Mouse (Mus musculus) urinary bladder, adult 2 months (tissue): ENCODE data around the gene Ddr1. TPM values are rescaled to one million over a fixed set of nuclear protein-coding genes. Genes with fewer than 3 reads are reported as not detected.

Experiments
- DNase-seq: peaks from one replicate; pipeline ENCODE4 v3.0.0; 2022; ENCODE audit warnings: low spot score
- polyA plus RNA-seq: library from polyadenylated mRNA; depleted of rRNA; stranded (reverse); fragments of >200 nt; gene quantifications from 2 replicates; pipeline ENCODE4 v1.2.3, GENCODE M21; 2012

Ddr1 gene
- polyA plus RNA-seq, 1 experiment: 20.2 TPM

DNA sequence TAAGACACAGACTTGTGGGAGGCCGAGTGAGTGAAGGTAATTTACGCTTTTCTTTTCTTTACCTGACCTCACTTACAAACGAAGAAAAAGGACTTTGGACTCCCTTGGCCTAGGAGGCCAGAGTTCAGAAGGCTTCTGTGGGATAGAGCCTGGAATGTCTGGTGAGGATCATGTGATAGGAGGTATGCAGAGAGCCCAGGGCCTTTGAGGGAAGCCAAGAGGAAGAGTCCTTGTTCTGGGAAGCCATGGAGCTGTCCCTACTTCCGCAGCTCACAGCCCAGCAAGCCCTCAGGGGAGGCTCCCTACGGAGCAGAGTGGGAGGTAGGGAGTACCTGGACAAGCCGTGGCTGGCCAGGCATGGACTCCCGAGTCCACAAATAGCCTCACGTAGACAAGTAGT, 17.3 kb upstream of the Ddr1 start:
- DNase-seq: no peak

DNA sequence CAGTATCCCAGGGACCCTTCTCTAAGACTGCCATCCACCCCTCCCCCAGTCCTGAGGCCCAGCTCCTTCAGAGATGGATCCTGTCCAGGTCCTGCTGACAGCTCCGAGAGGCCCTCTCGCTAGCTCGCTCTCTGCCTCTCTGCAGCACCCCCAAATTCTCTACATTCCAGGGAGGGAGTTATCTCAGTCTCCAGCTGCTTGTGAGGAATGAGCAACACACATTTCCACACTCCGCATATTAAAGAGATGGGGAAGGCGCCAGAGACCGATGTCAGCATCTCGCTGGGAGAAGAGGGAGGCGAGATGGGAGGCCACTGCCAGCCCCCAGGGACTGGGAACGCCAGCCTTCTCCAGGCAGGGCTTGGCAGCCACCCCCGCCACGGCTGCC, 15.9 kb upstream of the Ddr1 start:
- DNase-seq: no peak

DNA sequence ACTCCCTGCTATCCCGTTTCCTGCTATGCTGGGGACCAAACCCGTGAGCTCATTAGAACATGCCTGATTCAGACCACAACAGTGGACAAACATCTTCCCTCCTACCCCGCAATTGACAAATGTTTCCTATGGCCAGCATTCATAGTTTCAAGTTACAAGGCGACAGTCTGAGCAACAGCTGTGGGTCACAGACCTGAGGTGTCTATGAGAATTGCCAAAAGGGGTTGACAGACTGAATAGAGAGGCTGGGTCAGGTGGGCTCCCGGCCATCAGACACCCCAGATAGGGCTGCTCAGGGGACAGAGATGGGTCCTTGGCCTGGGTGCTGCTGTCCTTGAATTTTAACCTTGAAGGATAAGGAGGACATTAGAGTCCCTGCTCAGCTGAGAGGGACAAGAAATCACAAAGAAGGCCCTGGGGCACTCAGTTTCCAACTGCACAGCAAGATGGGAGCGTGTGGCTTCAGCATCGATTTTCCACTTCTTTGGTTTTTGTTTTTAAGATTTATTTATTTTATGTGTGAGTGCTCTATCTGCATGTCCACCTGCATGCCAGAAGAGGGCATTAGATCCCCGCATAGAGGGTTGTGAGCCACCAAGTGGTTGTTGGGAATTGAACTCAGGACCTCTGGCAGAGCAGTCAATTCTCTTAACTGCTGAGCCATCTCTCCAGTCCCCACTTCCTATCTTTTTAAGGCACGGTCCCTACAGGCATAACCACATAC, 15.4 kb upstream of the Ddr1 start:
- no peak for DNase-seq

- DNase-seq: no peak
These were observed 12.7 kb upstream of the Ddr1 start for GRCm38 (mm10) chr17:35717080-35717479.

- no peak for DNase-seq
These were observed 11.7 kb upstream of the Ddr1 start for GRCm38 (mm10) chr17:35716114-35716513.

- DNase-seq: no peak
These were observed 6.4 kb upstream of the Ddr1 start for GRCm38 (mm10) chr17:35710705-35711347.

GRCm38 (mm10) chr17:35708611-35709010, 4.2 kb upstream of the Ddr1 start:
- DNase-seq: no peak

DNA sequence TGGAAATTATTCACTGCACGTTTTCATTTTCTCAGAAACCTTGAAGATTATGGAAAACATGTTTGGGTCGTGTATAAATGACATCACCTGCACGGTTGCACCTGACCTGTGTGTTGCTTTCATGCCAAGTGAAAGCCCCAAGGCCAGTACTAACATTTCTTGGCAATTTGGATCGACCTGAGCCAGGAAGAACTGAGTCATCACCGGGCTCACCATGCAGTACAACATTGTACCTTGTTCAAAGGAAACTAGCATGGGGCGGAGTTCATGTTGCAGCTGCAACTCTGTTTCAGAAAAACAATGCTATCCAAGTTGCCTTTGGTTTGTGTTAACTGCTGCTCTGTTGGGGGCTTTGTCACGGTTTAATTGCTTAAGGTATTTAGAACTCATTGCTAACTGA, 3.5 kb upstream of the Ddr1 start:
- DNase-seq: no peak

GRCm38 (mm10) chr17:35705836-35706235, 1.4 kb upstream of the Ddr1 start:
- no peak for DNase-seq

GRCm38 (mm10) chr17:35703751-35704271, 610 bp downstream of the Ddr1 start:
- DNase-seq: no peak

GRCm38 (mm10) chr17:35703065-35703464, 1.4 kb downstream of the Ddr1 start:
- no peak for DNase-seq

DNA sequence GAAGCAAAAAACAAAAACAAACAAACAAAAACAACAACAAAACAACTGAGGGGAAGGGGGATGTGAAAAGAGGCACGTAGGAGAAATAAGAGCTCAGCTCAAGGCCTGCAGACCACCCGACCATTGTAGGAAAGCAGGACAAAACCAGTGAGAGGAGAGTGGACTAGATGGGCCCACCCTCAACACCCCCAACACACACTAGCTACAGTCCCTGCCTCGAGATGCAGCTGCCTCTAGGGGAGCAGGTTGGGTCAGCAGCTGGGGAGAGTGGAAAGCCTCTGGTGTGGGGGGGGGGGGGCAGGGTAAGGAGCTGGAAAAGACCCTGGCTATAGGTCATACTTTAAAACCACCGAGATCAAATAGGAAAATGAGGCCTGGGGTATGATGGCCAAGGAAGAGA, 1.8 kb downstream of the Ddr1 start:
- DNase-seq: no peak

- DNase-seq: no peak
These were observed 2.4 kb downstream of the Ddr1 start for GRCm38 (mm10) chr17:35701978-35702461.

DNA sequence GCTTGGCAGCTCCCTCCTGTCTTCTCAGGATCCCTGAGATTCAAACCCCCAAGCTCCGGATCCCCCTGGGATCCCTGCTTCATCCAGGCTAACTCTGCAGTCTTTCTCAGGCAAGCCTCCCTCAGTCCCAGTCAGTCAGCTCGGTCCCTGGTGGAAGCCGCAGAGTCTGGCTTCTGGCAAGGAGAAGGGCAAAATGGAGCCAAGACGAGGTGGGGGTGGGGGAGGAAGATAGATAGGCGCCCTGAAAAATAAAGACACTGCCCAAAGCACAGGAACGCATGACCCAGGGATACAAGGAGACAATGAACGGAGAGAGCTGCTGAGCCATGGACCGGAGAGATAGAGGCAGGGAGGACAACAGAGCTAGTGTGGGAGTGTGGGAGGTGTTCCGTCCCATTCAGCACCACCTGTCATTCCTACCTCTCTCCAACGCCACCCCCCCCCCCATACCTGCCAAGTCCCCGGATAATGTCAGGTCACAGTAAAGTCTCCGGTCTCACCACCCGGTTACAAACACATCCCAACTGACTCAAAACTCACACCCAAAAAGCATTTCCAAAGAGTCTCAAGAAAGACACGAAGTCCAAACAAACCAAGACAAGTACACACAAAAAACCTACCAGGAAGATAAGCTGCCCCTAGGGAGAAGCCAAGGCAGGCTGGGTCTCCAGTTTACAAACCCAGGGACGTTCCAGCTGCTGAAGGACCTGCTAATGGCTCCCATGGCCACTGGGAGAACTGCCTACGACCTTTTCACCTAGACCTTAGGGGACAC, 3.0 kb downstream of the Ddr1 start:
- DNase-seq: no peak

DNA sequence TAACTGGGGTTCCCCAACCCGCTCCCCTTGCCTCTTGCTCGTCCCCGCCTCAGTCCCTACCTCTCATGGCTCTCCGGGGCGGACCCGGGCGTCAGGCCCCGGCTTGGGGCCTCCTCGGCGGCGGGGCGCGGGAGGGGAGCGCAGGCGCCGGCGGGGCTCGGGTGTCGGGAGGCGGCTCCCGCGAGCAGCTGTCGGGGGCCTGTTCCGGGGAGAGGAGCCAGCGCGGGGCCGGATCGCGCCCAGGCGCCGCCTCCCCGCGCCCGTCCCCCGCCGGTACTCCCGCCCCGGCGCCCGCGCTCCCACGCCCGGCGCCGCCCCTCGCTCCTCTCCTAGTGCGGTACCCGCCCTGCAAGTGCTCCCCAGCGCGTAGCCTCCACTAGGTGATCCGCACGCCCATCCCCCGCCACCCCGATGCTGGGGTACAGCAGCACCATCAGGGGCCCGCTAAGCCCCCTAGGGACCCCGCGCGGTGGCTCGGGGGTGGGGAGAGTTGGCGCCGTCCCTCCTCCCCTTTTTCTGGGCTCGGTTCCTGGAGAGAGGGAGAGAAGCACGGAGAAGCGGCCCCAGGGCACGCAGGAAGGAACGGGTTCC, 4.0 kb downstream of the Ddr1 start:
- peak; percentile 90 for DNase-seq

GRCm38 (mm10) chr17:35699919-35700318, 4.5 kb downstream of the Ddr1 start:
- DNase-seq: peak; percentile 77

- DNase-seq: no peak
These were observed 5.9 kb downstream of the Ddr1 start for GRCm38 (mm10) chr17:35698501-35698883.

GRCm38 (mm10) chr17:35697759-35698500, 6.5 kb downstream of the Ddr1 start:
- DNase-seq: no peak

DNA sequence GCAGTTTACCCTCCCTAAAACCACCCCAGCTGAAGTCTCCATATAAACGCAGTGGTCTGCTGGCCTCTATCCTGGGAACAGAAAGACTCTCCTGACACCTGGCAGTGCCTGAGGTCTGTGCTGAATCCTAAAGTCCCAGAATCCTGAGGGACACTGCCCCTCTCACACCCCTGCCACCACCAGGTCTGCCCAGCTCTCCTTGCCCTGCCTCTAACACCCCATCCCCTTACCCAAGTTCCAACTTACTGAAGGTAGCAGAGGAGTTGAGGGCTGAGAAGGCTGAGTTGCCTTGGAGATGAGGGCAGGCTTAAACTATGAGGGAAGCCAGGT, 7.0 kb downstream of the Ddr1 start:
- no peak for DNase-seq

DNA sequence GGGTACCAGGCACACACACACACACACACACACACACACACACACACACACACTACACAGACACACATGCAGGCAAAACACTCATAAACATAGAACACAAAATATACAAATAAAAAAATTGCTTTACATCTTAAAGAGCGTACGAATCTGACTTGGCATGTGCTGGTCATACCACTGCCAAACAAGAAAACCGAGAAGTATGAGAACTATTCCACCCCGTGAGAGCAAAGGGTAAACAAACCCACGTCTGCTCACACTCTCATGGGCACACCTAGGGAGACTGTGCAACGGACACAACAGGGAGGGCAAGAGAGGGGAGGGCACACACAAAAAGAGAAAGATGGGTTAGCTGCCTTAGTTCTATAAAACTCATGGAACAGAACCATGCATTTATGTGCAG, 7.7 kb downstream of the Ddr1 start:
- no peak for DNase-seq

GRCm38 (mm10) chr17:35695289-35695688, 9.1 kb downstream of the Ddr1 start:
- no peak for DNase-seq

DNA sequence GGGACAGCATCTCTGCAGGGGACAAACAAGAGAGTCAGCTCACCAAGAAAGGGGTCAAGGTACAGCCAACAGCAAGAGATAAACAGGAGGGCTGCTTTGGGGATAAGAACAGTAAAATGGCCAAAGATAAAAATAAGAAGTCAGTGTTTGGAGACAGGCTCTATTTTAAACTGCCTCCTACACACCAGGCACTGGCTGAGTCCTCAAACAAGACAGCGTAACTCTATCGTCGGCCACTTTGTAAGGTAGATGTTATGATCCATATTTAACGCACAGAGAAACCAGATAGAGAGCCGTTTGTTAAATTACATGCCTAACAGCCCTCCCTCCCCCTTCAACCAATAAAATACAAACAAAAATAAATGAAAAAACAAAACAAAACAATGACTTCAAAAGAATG, 10.5 kb downstream of the Ddr1 start:
- DNase-seq: no peak
